27 mouse cellular contexts compared by ENCODE assay signal in the genomic region with DNA sequence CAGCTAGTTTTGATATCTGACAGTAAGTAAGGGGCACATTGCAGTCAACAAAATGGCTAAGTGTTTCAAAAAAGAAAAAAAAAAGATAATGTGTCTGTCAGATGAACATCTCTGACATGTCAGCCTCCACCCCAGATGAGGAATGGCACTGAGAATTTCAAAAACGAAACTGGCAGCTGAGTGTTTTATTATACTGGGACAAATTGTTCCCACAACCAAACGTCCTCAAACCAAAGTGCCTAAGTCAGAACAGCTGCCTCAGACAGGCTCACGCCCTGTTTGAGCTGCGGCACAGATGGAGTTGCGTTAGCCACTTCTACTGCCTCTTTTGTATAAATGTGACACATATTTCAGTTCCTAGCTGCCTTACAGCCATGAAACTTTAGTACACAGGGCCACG. TPM values are rescaled to one million over a fixed set of nuclear protein-coding genes. Genes with fewer than 3 reads are reported as not detected.
DNase-seq lines count a peak whose midpoint lies in the region; ATAC-seq and TF ChIP-seq lines count a peak whose summit lies in the region.
"Had no signal": no experiment of that assay in that cellular context is flagged by ENCODE, and none has a peak within 500 bp of the region (broad histone marks: within the 10 kb centered on the region; RNA-seq: fewer than 3 reads in every experiment).

No protein-coding gene starts in this region.

- 0 out of 2 replicates have a peak overlapping the region, but pooled peaks have one; percentile 15 for H3K27ac ChIP-seq in forebrain, embryonic 15.5 days (replicated peaks)
- no peak overlapping the region for H3K27ac ChIP-seq in forebrain, embryonic 10.5 days
- no peak overlapping the region for H3K27ac ChIP-seq in forebrain, embryonic 16.5 days (ENCODE audit: low read length)
- H3K27ac ChIP-seq in thymus, adult 2 months (ENCODE audit: control insufficient read depth, insufficient read depth, low read length): no peak overlapping the region
- H3K27ac ChIP-seq: embryonic facial prominence, embryonic 12.5 days; hindbrain, embryonic 13.5 days; liver, embryonic 13.5 days; midbrain, embryonic 10.5 days; midbrain, embryonic 15.5 days; stomach, postnatal 0 days had no signal

- intact Hi-C loops in left cerebral cortex, postnatal 4 days (cut with DNase I): no loop called here

- DNase-seq in forebrain, embryonic 10.5 days (ENCODE audit: extremely low spot score, low spot score): no peak
- DNase-seq in adipocyte (ENCODE audit: low spot score): peak; percentile 27
- DNase-seq in lung, postnatal 14 days: peak; percentile 11
- DNase-seq in left cerebral cortex, postnatal 4 days: no peak
- DNase-seq in urinary bladder, adult 2 months (ENCODE audit: low spot score): no peak
- DNase-seq in thymus, adult 2 months: no peak
- DNase-seq: adrenal gland, adult 8-10 months; cerebellum, adult 11 months; cerebellum, postnatal 36 days; gastrocnemius, postnatal 25 days; heart, adult 18-20 months; heart, postnatal 4 days; kidney, adult 9 months; kidney, postnatal 14 days; liver, embryonic 13.5 days; right cerebral cortex, postnatal 4 days; thymus, postnatal 4 days had no signal

- ATAC-seq in forebrain, embryonic 15.5 days (replicated peaks): no peak
- ATAC-seq in forebrain, embryonic 16.5 days: 0 out of 2 replicates have a peak, but pooled peaks have one; percentile 28
- ATAC-seq: activated CD4-positive, CD25-positive, alpha-beta regulatory T cell, adult 4 months; intestine, embryonic 16.5 days; midbrain, embryonic 15.5 days had no signal

- H3K4me2 ChIP-seq in forebrain, embryonic 15.5 days (replicated peaks): no peak overlapping the region
- no peak overlapping the region for H3K4me2 ChIP-seq in forebrain, embryonic 16.5 days (ENCODE audit: low read length)
- H3K4me2 ChIP-seq: embryonic facial prominence, embryonic 12.5 days; heart, embryonic 11.5 days; hindbrain, embryonic 13.5 days; liver, embryonic 13.5 days; midbrain, embryonic 15.5 days had no signal

- WGBS in forebrain, embryonic 15.5 days: 56% methylated on average over 6 of the region's 6 CpGs
- WGBS in forebrain, embryonic 10.5 days: 78% methylated on average over 6 of the region's 6 CpGs
- 42% methylated on average over 6 of the region's 6 CpGs for WGBS in forebrain, embryonic 16.5 days
- 24% methylated on average over 6 of the region's 6 CpGs for WGBS in thymus, adult 2 months

- no peak for TF ChIP-seq CTCF in thymus, adult 2 months (IDR thresholded peaks at IDR 0.05; ENCODE audit: borderline replicate concordance, control insufficient read depth, extremely low read depth, insufficient read depth, low read length, poor library complexity)

- no peak overlapping the region for H3K4me3 ChIP-seq in forebrain, embryonic 15.5 days
- no peak overlapping the region for H3K4me3 ChIP-seq in forebrain, embryonic 10.5 days
- H3K4me3 ChIP-seq in forebrain, embryonic 16.5 days (replicated peaks; ENCODE audit: low read length): no peak overlapping the region
- H3K4me3 ChIP-seq in thymus, adult 2 months (ENCODE audit: control insufficient read depth, insufficient read depth, low read length): no peak overlapping the region
- H3K4me3 ChIP-seq: embryonic facial prominence, embryonic 12.5 days; hindbrain, embryonic 13.5 days; liver, embryonic 13.5 days; midbrain, embryonic 10.5 days; midbrain, embryonic 15.5 days had no signal

- H3K9ac ChIP-seq in forebrain, embryonic 15.5 days (replicated peaks): no peak overlapping the region
- no peak overlapping the region for H3K9ac ChIP-seq in forebrain, embryonic 16.5 days (replicated peaks; ENCODE audit: low read depth, low read length)
- H3K9ac ChIP-seq: embryonic facial prominence, embryonic 12.5 days; hindbrain, embryonic 13.5 days; liver, embryonic 13.5 days; midbrain, embryonic 15.5 days had no signal

- no peaks in the 10 kb centered on the region for H3K4me1 ChIP-seq in forebrain, embryonic 15.5 days
- H3K4me1 ChIP-seq in forebrain, embryonic 10.5 days: no peaks in the 10 kb centered on the region
- H3K4me1 ChIP-seq in forebrain, embryonic 16.5 days (replicated peaks; ENCODE audit: control insufficient read depth, insufficient read depth, low read length): no peaks in the 10 kb centered on the region
- H3K4me1 ChIP-seq in thymus, adult 2 months (replicated peaks; ENCODE audit: control insufficient read depth, insufficient read depth, low read length): no peaks in the 10 kb centered on the region
- H3K4me1 ChIP-seq: embryonic facial prominence, embryonic 12.5 days; hindbrain, embryonic 13.5 days; liver, embryonic 13.5 days; midbrain, embryonic 10.5 days; midbrain, embryonic 15.5 days had no signal

- no peaks in the 10 kb centered on the region for H3K9me3 ChIP-seq in forebrain, embryonic 15.5 days
- no peaks in the 10 kb centered on the region for H3K9me3 ChIP-seq in forebrain, embryonic 10.5 days
- no peaks in the 10 kb centered on the region for H3K9me3 ChIP-seq in forebrain, embryonic 16.5 days (ENCODE audit: control insufficient read depth, low read length)
- H3K9me3 ChIP-seq: embryonic facial prominence, embryonic 12.5 days; hindbrain, embryonic 13.5 days; liver, embryonic 13.5 days; midbrain, embryonic 10.5 days; midbrain, embryonic 15.5 days had no signal

- no peak for TF ChIP-seq POLR2A in thymus, adult 2 months (IDR thresholded peaks at IDR 0.05; ENCODE audit: control insufficient read depth, extremely low read depth, insufficient read depth, low read length, poor library complexity)

- H3K36me3 ChIP-seq in forebrain, embryonic 15.5 days: no peaks in the 10 kb centered on the region
- H3K36me3 ChIP-seq in forebrain, embryonic 10.5 days (replicated peaks): no peaks in the 10 kb centered on the region
- H3K36me3 ChIP-seq in forebrain, embryonic 16.5 days (ENCODE audit: control insufficient read depth, insufficient read depth): no peaks in the 10 kb centered on the region
- H3K36me3 ChIP-seq in thymus, adult 2 months (ENCODE audit: control insufficient read depth, insufficient read depth, low read length): no peaks in the 10 kb centered on the region
- H3K36me3 ChIP-seq: embryonic facial prominence, embryonic 12.5 days; hindbrain, embryonic 13.5 days; liver, embryonic 13.5 days; midbrain, embryonic 10.5 days; midbrain, embryonic 15.5 days had no signal

- H3K27me3 ChIP-seq in forebrain, embryonic 15.5 days: 0 out of 2 replicates have a peak, but pooled peaks cover 3% of the 10 kb centered on the region
- H3K27me3 ChIP-seq in forebrain, embryonic 10.5 days (ENCODE audit: poor library complexity, severe bottlenecking): peaks cover 78% of the 10 kb centered on the region
- H3K27me3 ChIP-seq in forebrain, embryonic 16.5 days (replicated peaks; ENCODE audit: control insufficient read depth, insufficient read depth, low read length): no peaks in the 10 kb centered on the region; the same call in 1 of the 2 replicates
- H3K27me3 ChIP-seq in thymus, adult 2 months (ENCODE audit: control insufficient read depth, insufficient read depth, low read length): no peaks in the 10 kb centered on the region
- H3K27me3 ChIP-seq: liver, embryonic 13.5 days had no signal

RNA-seq across cellular contexts. Expression of gene Phka2, which starts 7.0 kb away (rescaled TPM):
- polyA plus RNA-seq in forebrain, embryonic 15.5 days (2015; fragmentation: Nextera tagmentation; extraction: Ambion mirVana): 11.7 and 13.1 TPM in 2 replicates
- polyA plus RNA-seq in forebrain, embryonic 10.5 days (2016; fragmentation: Nextera tagmentation; extraction: Ambion mirVana): 15.9 and 16.9 TPM in 2 replicates
- polyA plus RNA-seq in forebrain, embryonic 16.5 days (2015; fragmentation: Nextera tagmentation; extraction: Ambion mirVana): 11.5 and 13.3 TPM in 2 replicates
- 10 to 100 TPM; 18.1 to 22.2 TPM for total RNA-seq in left cerebral cortex, postnatal 4 days (2021)
- polyA plus RNA-seq in urinary bladder, adult 2 months (2012; rRNA removed): 18.8 and 19.1 TPM in 2 replicates
- polyA plus RNA-seq in thymus, adult 2 months (2012; rRNA removed): 16.4 and 17.0 TPM in 2 replicates

Comparison
In these comparisons a context has a peak if more than half of its experiments do, and no peak if none do; other contexts are left out.
1. DNase-seq: peak in adipocyte (single experiment) and lung, postnatal 14 days (single experiment); none in forebrain, embryonic 10.5 days (single experiment), left cerebral cortex, postnatal 4 days (single experiment), urinary bladder, adult 2 months (single experiment) and thymus, adult 2 months (single experiment).